Mouse (Mus musculus) lung, adult 2 months (tissue): Measurements from ENCODE around the gene Ppm1f. TPM values are rescaled to one million over a fixed set of nuclear protein-coding genes. Genes with fewer than 3 reads are reported as not detected.
"Not testable (repeated sequence)": the region's sequence is repeated elsewhere in the genome, so short reads cannot be mapped to it uniquely, and the experiment has no call there.

Experiments
- DNase-seq: peaks from one replicate; pipeline ENCODE4 v3.0.0; 2022
- H3K4me1 ChIP-seq: fragments of 200-500 bp; 2 replicates; pipeline ENCODE4 v1.6.1; 2011; ENCODE audit warnings: low read length; ENCODE audit not compliant: control insufficient read depth, insufficient read depth
- H3K4me3 ChIP-seq: fragments of 200-500 bp; replicated peaks from 2 replicates; pipeline ENCODE3; 2011; ENCODE audit warnings: low read depth, mild to moderate bottlenecking, control low read depth, low read length; ENCODE audit errors: extremely low read depth
- CTCF ChIP-seq: fragments of 200-500 bp; IDR thresholded peaks from 2 replicates; pipeline ENCODE4 v1.5.1; 2011; ENCODE audit warnings: mild to moderate bottlenecking, low read length, control low read depth; ENCODE audit not compliant: insufficient read depth
- POLR2A ChIP-seq: fragments of 200-500 bp; IDR thresholded peaks from 2 replicates; pipeline ENCODE4 v1.6.1; 2011; ENCODE audit warnings: low read depth, mild to moderate bottlenecking, control low read depth, low read length, borderline replicate concordance; ENCODE audit errors: extremely low read depth
- WGBS: fragments of 180-500 bp; shearing (Covaris S2); methylation state at CpG from one replicate; pipeline ENCODE4 v1.1.7; 2018; 5-methylcytosine and 5-hydroxymethylcytosine counted together
- polyA plus RNA-seq: library from polyadenylated mRNA; depleted of rRNA; stranded (reverse); fragments of >200 nt; gene quantifications from 2 replicates; pipeline ENCODE4 v1.2.3, GENCODE M21; 2012

The Ppm1f gene
- polyA plus RNA-seq, 1 experiment = 46.2 TPM

- TF ChIP-seq POLR2A (no peak), CTCF (no peak)
- no peak for DNase-seq
- H3K4me1 ChIP-seq = peaks cover 42% of the 10 kb centered on the region
- 62% methylated on average over 5 of the region's 5 CpGs for WGBS
- H3K4me3 ChIP-seq = no peak overlapping the region
Measured at GRCm38 (mm10) chr16:16903188-16903587, 6.9 kb downstream of the Ppm1f start.

- TF ChIP-seq POLR2A (no peak; the same call in 1 of the 2 replicates), CTCF (no peak)
- 32% methylated on average over 6 of the region's 6 CpGs for WGBS
- H3K4me1 ChIP-seq = peaks cover 33% of the 10 kb centered on the region
- H3K4me3 ChIP-seq = no peak overlapping the region
- DNase-seq = peak; percentile 66
Measured at GRCm38 (mm10) chr16:16907799-16908198, 11.5 kb downstream of the Ppm1f start.

GRCm38 (mm10) chr16:16911641-16912597 lies 15.7 kb downstream of the Ppm1f start:
- no peak for TF ChIP-seq POLR2A
- peak; percentile 97 for TF ChIP-seq CTCF
- Histone ChIP-seq H3K4me1 (peaks cover 19% of the 10 kb centered on the region), H3K4me3 (no peak overlapping the region)
- WGBS = 37% methylated on average over 13 of the region's 13 CpGs
- DNase-seq = peak; percentile 79

GRCm38 (mm10) chr16:16913440-16913839 lies 17.2 kb downstream of the Ppm1f start:
- H3K4me3 ChIP-seq = no peak overlapping the region
- peaks cover 10% of the 10 kb centered on the region for H3K4me1 ChIP-seq
- DNase-seq = no peak
- TF ChIP-seq POLR2A (no peak), CTCF (no peak)
- 67% methylated on average over 1 of the region's 1 CpGs for WGBS

GRCm38 (mm10) chr16:16918441-16919117 lies 22.3 kb downstream of the Ppm1f start:
- H3K4me1 ChIP-seq = no peaks in the 10 kb centered on the region
- TF ChIP-seq POLR2A (no peak), CTCF (no peak)
- H3K4me3 ChIP-seq = no peak overlapping the region
- DNase-seq = no peak
- 89% methylated on average over 7 of the region's 7 CpGs for WGBS

- no peaks in the 10 kb centered on the region for H3K4me1 ChIP-seq
- no peak overlapping the region for H3K4me3 ChIP-seq
- DNase-seq = no peak
- 54% methylated on average over 3 of the region's 3 CpGs for WGBS
- TF ChIP-seq POLR2A (no peak), CTCF (peak; percentile 66)
Measured at GRCm38 (mm10) chr16:16921021-16921435, 24.8 kb downstream of the Ppm1f start.

GRCm38 (mm10) chr16:16924481-16924880 lies 28.2 kb downstream of the Ppm1f start:
- DNase-seq = no peak
- Histone ChIP-seq H3K4me1 (no peaks in the 10 kb centered on the region), H3K4me3 (no peak overlapping the region)
- TF ChIP-seq CTCF (no peak), POLR2A (no peak)
- WGBS = 91% methylated on average over 3 of the region's 3 CpGs

GRCm38 (mm10) chr16:16926536-16926935 lies 30.3 kb downstream of the Ppm1f start:
- TF ChIP-seq CTCF (no peak), POLR2A (no peak)
- Histone ChIP-seq H3K4me1 (no peaks in the 10 kb centered on the region), H3K4me3 (no peak overlapping the region)
- WGBS = 78% methylated on average over 5 of the region's 5 CpGs
- DNase-seq = no peak

GRCm38 (mm10) chr16:16928908-16929307 lies 32.6 kb downstream of the Ppm1f start:
- WGBS = 69% methylated on average over 3 of the region's 3 CpGs
- not testable (repeated sequence) for H3K4me3 ChIP-seq, DNase-seq, H3K4me1 ChIP-seq
